Mouse (Mus musculus) thymus, postnatal 14 days (tissue): Measurements from ENCODE around the gene Bmp7.

Source experiments
- DNase-seq: peaks from one replicate; pipeline ENCODE4 v3.0.0; 2021

The Bmp7 gene

DNA sequence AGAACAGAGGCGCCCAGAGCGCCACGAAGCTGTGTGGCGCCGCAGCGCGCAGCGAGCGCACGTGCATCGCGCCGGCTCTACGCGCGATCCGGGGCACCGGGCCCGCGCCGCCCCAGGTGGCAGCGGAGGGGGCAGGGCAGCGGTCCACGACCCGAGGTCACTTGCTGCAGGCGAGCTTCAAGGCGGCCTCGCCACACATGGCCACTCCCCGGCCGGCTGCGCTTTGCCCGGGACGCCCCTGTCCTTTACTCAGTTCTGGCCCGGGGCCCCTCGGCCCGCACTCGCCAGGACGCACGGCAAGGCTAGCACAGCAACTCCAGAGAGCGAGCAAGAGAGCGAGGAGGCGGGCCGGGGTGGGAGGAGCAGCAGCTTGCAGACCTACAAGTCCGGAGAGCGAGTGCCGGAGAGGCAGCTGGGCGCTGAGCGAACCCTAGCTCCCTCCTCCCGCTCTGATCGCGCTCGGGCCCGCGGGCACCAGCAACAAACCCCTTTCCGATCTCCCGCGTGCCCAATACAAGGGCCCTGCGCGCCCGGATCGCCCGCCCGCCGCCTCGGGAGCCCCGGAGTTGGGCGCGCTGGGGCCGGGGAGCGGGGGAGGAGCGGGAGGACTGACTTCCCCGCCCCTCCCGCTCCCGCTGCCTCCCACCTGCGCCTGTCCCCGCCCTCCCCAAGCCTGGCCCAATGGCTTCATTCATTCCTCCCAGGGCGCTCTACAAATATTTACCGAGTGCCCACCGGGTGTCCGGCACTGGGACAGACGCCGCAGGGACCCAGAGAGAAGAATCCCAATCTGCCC, at the start of gene Bmp7:
TSS of gene Bmp7 (minus strand) at position 319 of the 796 bp plus-strand sequence.
- peak; percentile 84 for DNase-seq

DNA sequence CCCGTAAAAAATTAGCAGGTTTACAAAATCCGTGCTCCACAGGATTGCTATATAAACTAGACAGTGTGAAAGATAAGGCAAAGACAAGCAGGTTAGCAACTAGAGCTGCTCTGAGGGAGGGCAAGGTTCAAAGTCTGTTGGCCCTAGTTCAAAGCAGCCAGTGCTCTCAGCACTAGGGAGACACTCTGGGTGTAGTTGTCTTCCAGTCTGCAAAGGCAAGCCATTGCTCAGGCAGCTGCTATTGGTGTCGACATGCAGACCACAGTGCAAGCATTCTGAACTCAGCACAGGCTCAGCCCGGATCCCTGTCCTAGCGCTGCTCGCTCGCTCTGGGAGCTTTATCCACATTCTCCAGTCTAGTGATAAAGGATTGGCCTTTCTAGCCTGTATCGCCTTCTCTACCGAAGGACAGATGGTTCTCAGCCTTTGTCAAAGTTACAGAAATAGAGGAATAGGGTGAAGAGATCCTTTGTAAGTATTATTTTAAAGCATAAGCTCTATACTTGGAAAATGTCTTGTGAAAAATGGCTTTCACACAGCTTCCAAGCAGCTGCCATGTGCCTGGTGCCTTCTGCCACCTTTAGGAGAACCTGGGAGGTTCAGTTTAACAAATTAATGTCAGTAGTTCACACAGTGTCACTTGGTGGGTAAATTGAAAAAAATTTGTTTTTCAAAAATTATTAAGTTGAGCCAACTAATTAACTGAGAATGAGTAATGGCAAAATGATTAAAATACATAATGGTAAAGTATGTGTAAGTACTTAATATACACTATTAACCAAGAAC, 42.8 kb upstream of the Bmp7 start:
- peak; percentile 55 for DNase-seq

DNA sequence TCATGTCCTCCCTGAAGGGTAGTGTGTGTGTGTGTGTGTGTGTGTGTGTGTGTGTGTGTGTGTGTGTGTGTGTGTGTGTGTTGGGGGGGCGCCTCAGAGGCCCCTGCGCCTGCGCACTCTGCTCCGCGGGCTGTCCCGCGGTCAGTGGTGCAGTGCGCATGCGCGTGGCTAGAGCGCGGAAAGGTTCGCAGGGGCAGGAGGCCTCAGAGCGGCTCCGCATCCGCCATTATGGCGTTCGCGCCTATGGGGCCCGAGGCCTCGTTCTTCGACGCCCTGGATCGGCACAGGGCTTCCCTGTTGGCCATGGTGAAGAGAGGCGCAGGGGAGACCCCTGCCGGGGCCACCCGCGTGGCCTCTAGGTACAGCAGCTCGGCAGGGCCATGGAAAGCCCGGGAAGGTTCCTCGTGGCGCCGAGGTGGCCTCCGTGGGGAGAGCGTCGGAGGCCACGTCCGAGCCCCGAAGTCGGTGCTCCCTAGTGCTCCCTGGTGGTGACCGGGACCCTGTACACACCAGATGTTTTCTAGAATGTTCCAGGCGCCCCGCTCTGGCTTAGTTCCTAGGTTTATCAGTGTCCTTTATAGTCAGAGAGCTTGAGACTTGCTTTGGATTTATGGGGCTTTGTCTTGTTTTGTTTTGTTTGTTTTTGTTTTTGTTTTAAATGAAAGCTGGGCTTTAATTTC, 39.7 kb upstream of the Bmp7 start:
- DNase-seq, result peak; percentile 26

DNA sequence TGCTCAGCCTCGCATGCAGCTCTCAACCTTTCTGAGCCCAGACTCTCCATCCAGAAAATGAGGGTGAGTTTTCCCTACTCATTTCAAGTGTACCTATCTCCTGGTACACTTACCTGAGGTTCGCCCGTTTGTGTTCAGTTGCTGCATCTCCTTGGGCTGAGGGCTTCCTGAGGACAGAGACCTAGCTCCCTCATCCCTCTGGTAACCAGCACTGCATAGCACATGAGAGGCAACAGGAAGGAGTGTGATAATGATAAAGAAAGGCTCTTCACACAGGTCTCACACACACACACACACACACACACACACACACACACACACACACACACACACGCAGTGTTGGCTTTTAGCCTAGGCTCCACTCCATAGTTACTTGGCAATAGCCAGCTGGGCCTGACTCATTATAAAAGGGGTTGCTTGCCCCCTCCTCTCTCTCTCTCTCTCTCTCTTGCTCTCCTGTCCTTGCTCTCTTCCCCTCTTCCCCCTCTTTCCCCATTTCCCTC, 38.1 kb upstream of the Bmp7 start:
- peak; percentile 55 for DNase-seq

DNA sequence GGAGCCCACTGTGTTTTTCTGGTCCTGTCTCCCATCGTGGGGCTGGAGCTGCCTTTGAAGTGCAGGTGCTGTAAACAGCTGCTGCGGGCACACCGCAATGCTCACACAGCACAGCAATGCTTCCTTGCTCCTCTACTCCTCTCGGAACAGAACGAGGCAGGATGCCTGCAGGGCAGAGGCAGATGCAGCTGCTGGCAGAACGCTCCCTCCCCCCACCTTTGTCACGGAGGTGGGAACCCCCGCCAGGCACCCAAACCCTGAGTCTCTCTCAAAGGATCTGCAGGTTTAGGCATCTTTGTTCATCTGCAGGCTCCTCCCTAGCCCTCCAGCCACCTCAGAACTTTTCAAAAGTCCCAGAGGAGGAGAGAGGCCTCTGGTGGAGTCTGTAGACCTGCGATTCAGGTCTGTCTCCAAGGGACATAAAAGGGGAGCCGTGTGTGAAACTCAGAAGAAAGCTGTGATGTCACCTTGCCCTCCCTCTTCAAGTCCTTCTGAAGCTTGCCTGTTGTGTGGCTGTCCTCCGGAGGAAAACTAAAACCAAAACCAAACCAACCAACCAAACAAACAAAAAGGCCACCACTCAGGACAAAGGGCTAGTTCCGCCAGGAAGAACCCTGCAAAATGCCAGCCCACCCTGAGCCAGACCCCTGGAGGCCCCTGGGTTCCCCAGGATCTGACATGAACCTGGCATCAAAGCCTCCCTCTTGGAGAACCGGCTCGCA, 37.4 kb upstream of the Bmp7 start, which contains the start of gene Spo11:
TSS of gene Spo11 (plus strand) at position 292 of the 722 bp plus-strand sequence.
- peak; percentile 96 for DNase-seq

DNA sequence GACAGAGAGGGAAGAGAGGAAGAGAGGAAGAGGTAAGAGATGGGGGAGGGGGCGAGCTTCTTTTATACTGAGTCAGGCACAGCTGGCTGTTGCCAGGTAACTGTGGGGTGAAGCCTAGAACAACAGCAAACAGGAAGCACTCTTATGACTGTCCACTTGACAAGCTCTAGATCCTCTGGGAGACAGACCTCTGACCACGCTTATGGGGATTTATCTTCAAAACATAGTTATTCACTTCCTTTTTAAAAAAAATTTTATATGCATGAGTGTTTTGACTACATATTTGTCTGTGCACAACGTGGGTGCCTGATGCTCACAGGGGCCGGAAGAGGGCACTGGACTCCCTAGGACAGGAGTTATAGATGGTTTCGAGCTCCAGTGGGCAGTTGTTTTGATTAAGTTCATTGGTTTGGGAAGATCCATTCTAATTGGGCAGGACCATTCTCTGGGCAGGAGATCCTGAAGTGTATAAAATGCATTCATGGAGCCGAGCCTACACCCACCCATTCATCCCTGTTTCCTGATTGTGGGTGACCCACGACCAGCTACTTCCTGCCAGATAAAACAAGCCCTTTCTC, 36.6 kb upstream of the Bmp7 start:
- DNase-seq, result peak; percentile 84

DNA sequence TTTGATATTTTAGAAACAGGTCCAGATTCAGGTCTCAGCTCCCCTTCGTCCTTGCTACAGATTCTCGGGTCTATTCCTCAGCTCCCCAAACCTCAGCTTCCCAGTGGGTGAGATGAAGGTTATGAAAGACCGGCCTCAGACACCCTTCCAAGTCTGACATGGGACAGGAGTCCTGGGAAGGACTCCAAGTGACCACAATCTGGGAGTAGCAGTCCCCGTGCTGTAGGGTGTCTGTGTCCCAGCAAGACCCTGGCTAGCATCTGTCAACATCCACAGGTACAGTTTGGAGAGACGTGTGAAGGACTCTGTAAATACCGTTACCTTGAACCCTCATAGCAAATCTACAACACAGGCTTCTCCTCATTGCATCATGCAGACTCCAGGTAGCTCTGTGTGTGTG, 35.0 kb upstream of the Bmp7 start:
- DNase-seq, result no peak

DNA sequence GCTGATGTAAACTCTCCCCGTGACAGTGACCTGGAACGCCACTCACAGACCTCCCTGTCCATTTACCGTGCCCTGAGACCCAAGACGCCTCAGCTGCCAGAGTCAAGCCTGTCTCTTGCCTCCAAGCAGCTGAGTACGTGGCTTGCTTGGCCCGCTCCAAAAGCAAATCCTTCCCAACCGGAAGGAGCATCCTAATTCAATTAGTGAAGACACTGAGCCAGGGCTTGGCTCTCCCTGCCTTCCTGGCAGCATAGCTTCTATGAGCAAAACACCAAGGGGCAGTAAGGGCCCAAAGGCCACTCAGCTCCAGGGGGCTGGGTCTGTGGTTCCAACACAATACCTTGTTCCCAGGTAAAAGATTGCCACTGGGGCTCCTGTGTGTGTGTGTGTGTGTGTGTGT, 34.6 kb upstream of the Bmp7 start:
- DNase-seq, result no peak

DNA sequence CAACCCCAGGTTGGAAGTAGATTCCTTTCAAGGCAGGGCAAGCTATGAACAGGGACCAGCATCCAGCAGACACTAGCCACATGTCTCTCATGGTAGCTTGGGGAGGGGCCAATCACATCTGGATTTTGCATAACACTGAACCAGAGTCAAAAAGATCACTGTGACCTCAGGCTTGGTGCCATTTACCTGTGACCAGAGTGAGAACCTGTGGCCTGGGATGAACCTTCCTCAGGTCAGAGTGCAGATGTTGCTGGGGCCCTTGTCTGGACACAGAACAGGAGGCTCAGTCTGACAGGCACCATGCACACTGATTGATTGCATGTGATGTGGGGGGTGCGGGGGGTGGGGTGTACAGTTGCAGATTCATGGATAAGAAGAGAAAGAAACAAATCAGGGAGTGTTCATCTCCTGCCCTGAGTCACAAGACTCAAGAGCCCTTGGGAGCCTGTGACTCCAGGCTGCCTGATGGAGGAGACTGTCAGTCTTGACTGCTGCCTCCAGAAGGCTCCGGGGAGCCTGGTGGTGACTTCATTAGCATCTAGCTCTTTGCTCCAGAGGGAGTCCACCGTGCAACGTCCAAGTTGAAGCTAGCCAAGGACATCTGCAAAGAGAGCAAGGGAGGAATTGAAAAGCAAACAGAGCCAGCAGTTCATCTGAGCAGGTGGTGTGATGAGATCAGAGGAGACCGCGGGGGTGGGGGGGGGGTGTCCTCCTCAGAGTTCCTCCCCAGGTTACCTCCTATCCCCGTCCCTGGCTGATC, 33.9 kb upstream of the Bmp7 start:
- no peak for DNase-seq

DNA sequence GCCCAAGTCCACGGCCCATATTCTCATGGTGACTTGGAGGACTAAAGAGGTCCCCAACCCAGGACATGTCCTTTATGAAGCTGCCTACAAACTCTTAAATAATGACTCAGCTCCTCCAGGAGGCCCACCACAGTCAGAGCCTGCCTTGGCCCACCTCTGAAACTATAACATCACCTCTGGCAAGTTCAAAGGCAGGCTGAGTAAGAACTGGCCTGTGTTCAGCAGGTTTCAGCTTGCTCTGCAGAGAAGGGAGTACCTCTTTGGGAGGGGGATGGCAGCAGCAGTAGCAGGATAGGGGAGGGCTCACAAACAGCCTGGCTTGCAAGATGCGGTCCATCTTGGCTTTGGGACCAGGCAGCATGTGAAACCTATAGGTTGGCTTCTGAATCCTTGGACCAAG, 31.7 kb upstream of the Bmp7 start:
- DNase-seq, result no peak

DNA sequence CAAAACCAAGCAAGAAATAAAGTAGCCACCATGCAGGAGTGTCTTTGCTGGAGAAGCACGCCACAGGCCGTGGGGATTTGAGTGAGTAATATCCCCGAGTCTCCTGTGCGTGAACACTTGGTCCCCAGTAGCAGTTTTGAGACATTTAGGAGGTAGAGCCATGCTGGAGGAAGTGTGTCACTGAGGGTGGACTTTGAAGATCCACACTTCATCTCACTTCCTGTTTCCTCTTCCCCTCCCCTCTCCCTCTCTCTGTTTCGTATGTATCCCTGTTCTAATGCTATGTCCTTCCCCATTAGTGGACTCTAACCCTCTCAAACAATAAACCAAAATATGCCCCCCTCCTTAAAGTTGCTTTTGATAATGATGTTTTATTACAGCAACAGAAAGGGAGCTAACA, 26.4 kb upstream of the Bmp7 start:
- DNase-seq, result peak; percentile 37

DNA sequence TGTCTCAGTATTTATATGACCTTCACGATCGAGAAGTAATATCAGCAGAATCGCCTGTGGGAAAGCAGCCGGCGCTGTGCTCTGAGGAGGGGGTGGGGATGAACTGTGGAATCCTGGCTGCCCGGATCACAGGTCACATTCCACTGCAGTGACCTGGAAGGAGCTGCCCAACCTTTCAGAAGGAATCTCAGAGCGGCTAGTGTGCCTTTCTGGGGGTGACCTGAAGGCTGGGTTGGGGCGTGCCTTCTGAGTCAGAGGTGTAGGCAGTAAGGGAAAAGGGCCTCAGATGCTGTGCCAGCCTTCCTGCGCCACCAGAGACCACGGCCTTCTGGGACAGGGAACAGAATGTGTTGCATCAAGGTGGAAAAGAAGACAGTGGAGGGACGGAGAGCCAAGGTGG, 25.1 kb upstream of the Bmp7 start:
- DNase-seq, result no peak

DNA sequence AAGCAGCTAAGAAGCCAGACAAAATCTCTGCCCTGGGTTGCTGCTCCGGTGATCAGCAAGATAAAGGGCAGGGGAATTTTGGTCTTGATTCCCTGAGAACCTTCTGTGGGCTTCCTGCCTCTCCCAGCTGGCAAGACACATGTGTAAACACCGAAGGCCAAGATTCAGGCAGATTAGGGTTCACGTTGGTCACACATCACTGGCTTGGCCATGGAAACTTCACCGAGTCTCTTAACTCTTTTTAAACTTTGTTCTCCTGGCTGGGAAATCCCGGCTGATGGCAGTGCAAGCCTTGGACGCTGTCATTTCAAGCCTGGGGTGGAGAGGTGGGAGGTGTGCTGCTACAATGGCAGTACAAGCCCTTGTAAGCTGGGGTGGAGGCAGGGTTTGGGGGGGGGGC, 21.1 kb upstream of the Bmp7 start:
- no peak for DNase-seq

DNA sequence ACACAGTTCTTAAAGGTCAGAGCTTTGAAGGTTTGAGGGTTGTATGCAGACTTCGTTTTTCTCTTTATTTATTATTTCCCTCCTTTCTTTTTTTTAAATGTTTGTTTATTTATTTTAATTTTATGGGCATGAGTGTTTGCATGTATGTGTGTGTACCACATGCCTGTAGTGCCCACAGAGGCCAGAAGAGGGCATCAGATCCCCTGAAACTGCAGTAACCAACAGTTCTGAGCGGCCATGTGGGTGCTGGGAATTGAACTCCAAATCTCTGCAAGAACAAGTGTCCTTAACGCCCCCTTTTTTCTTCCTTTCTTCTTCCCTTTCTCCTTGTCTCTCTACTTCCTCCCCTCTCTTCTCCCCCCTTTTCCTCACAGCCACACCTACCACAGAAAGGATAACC, 20.2 kb upstream of the Bmp7 start:
- no peak for DNase-seq

DNA sequence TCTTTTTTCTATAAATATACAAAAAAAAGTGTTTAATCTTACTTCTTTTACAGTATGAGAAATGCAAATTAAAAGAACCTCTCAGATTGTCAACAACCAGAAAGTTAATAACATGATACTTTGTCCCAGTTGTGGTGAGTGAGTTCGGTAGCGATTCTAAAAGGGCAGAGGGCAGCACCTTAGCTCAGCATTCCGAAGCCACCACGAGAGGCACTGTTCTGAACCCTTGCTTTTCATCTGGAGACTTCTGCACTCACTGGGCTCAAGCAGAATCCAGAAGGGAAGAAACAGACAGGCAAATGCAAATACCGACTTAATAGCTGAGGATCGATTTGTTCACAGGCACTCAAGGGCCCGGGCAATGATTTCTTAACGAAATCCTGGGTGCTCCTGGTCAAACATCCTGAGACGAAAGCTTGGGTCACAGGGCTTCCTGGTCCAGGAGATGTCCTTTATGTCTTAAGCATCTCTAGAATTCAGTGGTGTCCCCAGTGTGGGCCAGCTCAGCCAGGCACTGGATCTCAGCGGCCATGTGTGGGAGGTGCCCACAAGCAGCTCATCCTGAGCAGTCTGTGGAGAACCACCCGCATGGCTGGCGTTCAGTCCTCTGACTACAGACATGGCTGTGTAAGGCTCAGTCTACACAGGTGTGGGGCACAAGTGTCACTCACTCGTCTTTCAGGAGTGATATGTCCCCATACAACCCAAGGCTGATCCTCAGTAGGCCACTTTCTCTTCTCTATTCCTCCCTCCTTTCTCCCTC, 19.1 kb upstream of the Bmp7 start:
- DNase-seq, result no peak

DNA sequence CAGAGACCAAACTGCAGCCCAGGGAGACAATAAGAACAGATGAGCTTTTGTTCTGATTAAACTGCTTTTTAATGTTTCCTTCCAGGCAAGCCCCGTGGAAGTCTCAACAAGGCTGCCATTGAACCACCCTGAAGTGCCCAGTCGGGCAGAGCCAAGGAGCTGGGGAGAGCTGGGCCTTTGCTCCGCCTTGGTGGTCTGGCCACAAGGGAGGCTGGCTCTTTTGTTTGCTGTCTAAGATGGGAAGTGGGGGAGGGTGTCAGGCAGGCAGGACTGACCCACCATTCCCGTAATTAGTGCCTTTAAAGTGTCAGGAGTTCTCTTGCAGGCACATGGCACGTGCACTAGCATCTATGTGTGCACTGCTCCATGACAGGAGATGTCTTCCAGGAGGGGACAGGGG, 18.5 kb upstream of the Bmp7 start:
- DNase-seq, result no peak

DNA sequence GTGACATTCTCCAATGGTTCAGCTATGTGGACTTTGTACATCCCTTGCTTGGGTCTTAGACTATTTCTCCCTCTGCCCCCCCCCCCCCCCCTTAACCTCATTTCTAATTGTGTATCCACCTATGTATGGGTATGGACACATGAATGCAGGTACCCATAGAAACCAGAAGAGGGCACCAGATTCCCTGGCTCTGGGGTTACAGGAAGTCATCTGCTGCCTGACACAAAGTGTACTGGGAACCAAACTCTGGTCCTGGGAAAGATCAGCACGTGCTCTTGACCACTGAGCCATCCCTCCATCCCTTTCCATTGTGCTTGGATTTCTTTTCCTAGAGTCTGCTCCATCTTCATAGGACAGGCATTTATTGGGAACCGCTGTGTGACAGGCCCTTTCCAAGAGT, 11.9 kb upstream of the Bmp7 start:
- DNase-seq, result no peak

DNA sequence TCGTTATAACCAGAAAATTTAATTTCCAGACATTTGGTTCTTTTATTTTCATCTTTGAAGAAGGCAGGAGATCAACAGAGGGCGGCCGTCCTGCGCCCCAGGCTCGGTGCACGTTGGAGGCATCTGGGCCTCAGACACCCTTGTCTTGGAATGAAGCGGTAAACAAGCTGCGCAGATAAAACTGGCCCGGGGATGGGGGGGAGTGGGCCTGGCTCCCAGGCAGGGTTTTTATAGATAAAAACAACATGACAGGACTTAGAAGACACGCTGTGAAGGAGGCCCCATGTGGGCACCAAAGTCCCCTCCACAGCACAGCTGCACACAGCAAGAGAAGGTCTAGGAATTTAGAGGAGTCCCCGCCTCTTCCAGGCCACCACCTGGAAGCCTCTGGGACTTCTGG, 10.6 kb upstream of the Bmp7 start:
- DNase-seq, result no peak

DNA sequence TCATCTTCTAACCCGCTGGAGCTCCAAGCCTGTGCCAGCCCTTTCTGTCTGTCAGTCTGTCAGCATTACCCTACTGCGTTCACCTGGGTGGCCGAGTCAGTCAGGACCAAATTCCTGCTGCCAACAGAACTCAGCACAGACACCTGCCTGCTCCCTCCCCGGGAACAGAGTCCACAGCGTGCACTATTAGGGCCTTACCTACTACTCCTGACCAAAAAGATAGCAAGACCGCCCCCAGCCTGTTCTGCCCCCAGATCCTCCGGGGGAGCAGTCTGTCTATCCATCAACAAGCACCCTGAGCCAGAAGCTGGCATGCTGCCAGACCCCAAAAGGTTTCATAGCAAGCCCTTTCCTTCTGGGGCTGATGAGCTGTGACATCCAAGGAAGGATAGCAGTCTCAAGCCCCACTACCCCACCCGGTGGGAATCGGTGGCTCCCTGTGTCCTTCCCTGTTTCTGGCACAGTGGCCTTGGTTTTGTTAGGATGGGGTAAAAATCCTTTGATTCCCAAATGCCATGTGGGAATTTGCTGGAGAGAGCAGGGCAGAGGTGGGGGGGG, 10.1 kb upstream of the Bmp7 start:
- DNase-seq, result no peak

DNA sequence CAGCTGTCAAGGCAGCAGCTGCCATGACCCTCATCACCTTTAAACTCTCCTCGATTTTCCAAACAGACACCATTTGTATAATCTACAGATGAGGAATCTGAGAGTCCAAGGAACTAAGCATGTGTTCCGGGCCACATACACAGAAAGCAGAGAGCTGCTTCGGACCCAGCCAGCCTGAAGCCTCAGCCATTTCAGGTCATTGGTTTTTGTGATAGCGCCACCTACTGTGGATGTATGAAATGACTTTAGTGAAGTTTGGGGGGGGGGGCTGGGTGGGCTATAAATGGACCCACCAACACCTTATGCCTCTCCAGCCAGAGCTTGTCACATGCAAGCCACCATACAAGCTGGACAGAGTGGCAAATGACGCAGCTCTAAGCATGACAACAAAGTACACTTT, 8.9 kb upstream of the Bmp7 start:
- no peak for DNase-seq

DNA sequence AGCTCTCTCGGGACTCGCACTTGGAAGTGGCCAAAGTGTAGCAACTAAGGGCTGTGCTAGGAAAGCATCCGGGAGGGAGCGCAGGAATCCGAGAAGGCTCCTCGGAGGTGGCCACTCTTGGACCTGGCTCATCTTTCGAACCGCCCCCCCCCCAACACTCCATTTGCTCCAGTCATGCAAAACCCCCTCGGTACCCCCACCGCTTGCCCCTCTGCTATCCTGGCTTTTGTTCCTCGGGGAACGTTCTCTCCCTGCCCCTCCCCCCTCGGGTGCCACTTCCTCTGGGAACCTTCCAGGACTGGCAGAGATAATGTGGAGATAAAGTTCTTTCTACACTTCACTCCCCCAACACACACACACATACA, 660 bp upstream of the Bmp7 start:
- DNase-seq, result peak; percentile 47
